Mouse (Mus musculus): ENCODE data around the gene Hnrnpa1. TPM values are rescaled to one million over a fixed set of nuclear protein-coding genes. Genes with fewer than 3 reads are reported as not detected.

Hnrnpa1 gene
- polyA plus RNA-seq, 1 experiment from 2014 or later, result 635 TPM

GRCm38 (mm10) chr15:103279750-103280149 lies 39.5 kb downstream of the Hnrnpa1 start:
- no peaks in the 10 kb centered on the region for H3K27me3 ChIP-seq (ENCODE audit: control insufficient read depth, insufficient read depth, low read length)
- no peaks in the 10 kb centered on the region for H3K36me3 ChIP-seq (ENCODE audit: control insufficient read depth, insufficient read depth, low read length)
- H3K4me1 ChIP-seq (ENCODE audit: control insufficient read depth, insufficient read depth, low read length), result peaks cover 23% of the 10 kb centered on the region
- H3K4me2 ChIP-seq (ENCODE audit: low read depth, low read length), result no peak overlapping the region
- no peak overlapping the region for H3K9ac ChIP-seq (replicated peaks; ENCODE audit: low read depth, low read length)
- H3K4me3 ChIP-seq (ENCODE audit: low read depth, low read length), result no peak overlapping the region
- no peaks in the 10 kb centered on the region for H3K9me3 ChIP-seq (ENCODE audit: control insufficient read depth, low read length)
- ATAC-seq (ENCODE audit: low read depth), result no peak
- 59% methylated on average over 3 of the region's 3 CpGs for WGBS
- H3K27ac ChIP-seq (ENCODE audit: low read depth, low read length), result no peak overlapping the region

- Histone ChIP-seq H3K27ac (ENCODE audit: low read depth, low read length) (no peak overlapping the region), H3K4me1 (ENCODE audit: control insufficient read depth, insufficient read depth, low read length) (peaks cover 34% of the 10 kb centered on the region), H3K9ac (replicated peaks; ENCODE audit: low read depth, low read length) (no peak overlapping the region), H3K9me3 (ENCODE audit: control insufficient read depth, low read length) (no peaks in the 10 kb centered on the region), H3K36me3 (ENCODE audit: control insufficient read depth, insufficient read depth, low read length) (no peaks in the 10 kb centered on the region), H3K4me3 (ENCODE audit: low read depth, low read length) (no peak overlapping the region), H3K4me2 (ENCODE audit: low read depth, low read length) (no peak overlapping the region), H3K27me3 (ENCODE audit: control insufficient read depth, insufficient read depth, low read length) (no peaks in the 10 kb centered on the region)
- WGBS, result 67% methylated on average over 3 of the region's 3 CpGs
- no peak for ATAC-seq (ENCODE audit: low read depth)
These were observed 40.7 kb downstream of the Hnrnpa1 start for GRCm38 (mm10) chr15:103280817-103281464.

GRCm38 (mm10) chr15:103281465-103282205 lies 41.4 kb downstream of the Hnrnpa1 start:
- no peak overlapping the region for H3K27ac ChIP-seq (ENCODE audit: low read depth, low read length)
- no peak for ATAC-seq (ENCODE audit: low read depth)
- 93% methylated on average over 3 of the region's 3 CpGs for WGBS
- no peaks in the 10 kb centered on the region for H3K9me3 ChIP-seq (ENCODE audit: control insufficient read depth, low read length)
- no peaks in the 10 kb centered on the region for H3K27me3 ChIP-seq (ENCODE audit: control insufficient read depth, insufficient read depth, low read length)
- peaks cover 36% of the 10 kb centered on the region for H3K4me1 ChIP-seq (ENCODE audit: control insufficient read depth, insufficient read depth, low read length)
- H3K36me3 ChIP-seq (ENCODE audit: control insufficient read depth, insufficient read depth, low read length), result no peaks in the 10 kb centered on the region
- no peak overlapping the region for H3K4me3 ChIP-seq (ENCODE audit: low read depth, low read length)
- H3K4me2 ChIP-seq (ENCODE audit: low read depth, low read length), result no peak overlapping the region
- no peak overlapping the region for H3K9ac ChIP-seq (replicated peaks; ENCODE audit: low read depth, low read length)

- Histone ChIP-seq H3K27ac (ENCODE audit: low read depth, low read length) (no peak overlapping the region), H3K4me3 (ENCODE audit: low read depth, low read length) (no peak overlapping the region), H3K4me2 (ENCODE audit: low read depth, low read length) (no peak overlapping the region), H3K9ac (replicated peaks; ENCODE audit: low read depth, low read length) (no peak overlapping the region), H3K27me3 (ENCODE audit: control insufficient read depth, insufficient read depth, low read length) (no peaks in the 10 kb centered on the region), H3K9me3 (ENCODE audit: control insufficient read depth, low read length) (no peaks in the 10 kb centered on the region), H3K36me3 (ENCODE audit: control insufficient read depth, insufficient read depth, low read length) (no peaks in the 10 kb centered on the region), H3K4me1 (ENCODE audit: control insufficient read depth, insufficient read depth, low read length) (peaks cover 20% of the 10 kb centered on the region; the same call in 1 of the 2 replicates)
- WGBS, result 55% methylated on average over 3 of the region's 3 CpGs
- no peak for ATAC-seq (ENCODE audit: low read depth)
These were observed 43.8 kb downstream of the Hnrnpa1 start for GRCm38 (mm10) chr15:103284066-103284465.

- Histone ChIP-seq H3K27ac (ENCODE audit: low read depth, low read length) (no peak overlapping the region; the same call in 1 of the 2 replicates), H3K4me1 (ENCODE audit: control insufficient read depth, insufficient read depth, low read length) (peaks cover 26% of the 10 kb centered on the region; the same call in 1 of the 2 replicates), H3K36me3 (ENCODE audit: control insufficient read depth, insufficient read depth, low read length) (no peaks in the 10 kb centered on the region), H3K4me3 (ENCODE audit: low read depth, low read length) (no peak overlapping the region), H3K9ac (replicated peaks; ENCODE audit: low read depth, low read length) (no peak overlapping the region), H3K27me3 (ENCODE audit: control insufficient read depth, insufficient read depth, low read length) (no peaks in the 10 kb centered on the region), H3K4me2 (ENCODE audit: low read depth, low read length) (no peak overlapping the region), H3K9me3 (ENCODE audit: control insufficient read depth, low read length) (no peaks in the 10 kb centered on the region)
- 34% methylated on average over 2 of the region's 2 CpGs for WGBS
- no peak for ATAC-seq (ENCODE audit: low read depth)
These were observed 44.4 kb downstream of the Hnrnpa1 start for GRCm38 (mm10) chr15:103284647-103285046.

- 59% methylated on average over 1 of the region's 1 CpGs for WGBS
- H3K9ac ChIP-seq (replicated peaks; ENCODE audit: low read depth, low read length), result no peak overlapping the region
- H3K9me3 ChIP-seq (ENCODE audit: control insufficient read depth, low read length), result no peaks in the 10 kb centered on the region
- no peak for ATAC-seq (ENCODE audit: low read depth)
- H3K4me2 ChIP-seq (ENCODE audit: low read depth, low read length), result no peak overlapping the region
- H3K4me3 ChIP-seq (ENCODE audit: low read depth, low read length), result no peak overlapping the region
- peak overlapping the region; percentile 70 for H3K27ac ChIP-seq (ENCODE audit: low read depth, low read length)
- no peaks in the 10 kb centered on the region for H3K36me3 ChIP-seq (ENCODE audit: control insufficient read depth, insufficient read depth, low read length)
- H3K4me1 ChIP-seq (ENCODE audit: control insufficient read depth, insufficient read depth, low read length), result peaks cover 36% of the 10 kb centered on the region
- H3K27me3 ChIP-seq (ENCODE audit: control insufficient read depth, insufficient read depth, low read length), result no peaks in the 10 kb centered on the region
These were observed 45.7 kb downstream of the Hnrnpa1 start for GRCm38 (mm10) chr15:103285778-103286417.

GRCm38 (mm10) chr15:103289600-103289999 lies 49.4 kb downstream of the Hnrnpa1 start:
- Histone ChIP-seq H3K4me3 (ENCODE audit: low read depth, low read length) (no peak overlapping the region), H3K4me2 (ENCODE audit: low read depth, low read length) (no peak overlapping the region), H3K9ac (replicated peaks; ENCODE audit: low read depth, low read length) (no peak overlapping the region), H3K4me1 (ENCODE audit: control insufficient read depth, insufficient read depth, low read length) (peaks cover 40% of the 10 kb centered on the region), H3K27me3 (ENCODE audit: control insufficient read depth, insufficient read depth, low read length) (no peaks in the 10 kb centered on the region), H3K9me3 (ENCODE audit: control insufficient read depth, low read length) (no peaks in the 10 kb centered on the region), H3K36me3 (ENCODE audit: control insufficient read depth, insufficient read depth, low read length) (no peaks in the 10 kb centered on the region), H3K27ac (ENCODE audit: low read depth, low read length) (peak overlapping the region; percentile 71; the same call in 1 of the 2 replicates)
- peak; percentile 25; the same call in 1 of the 2 replicates for ATAC-seq (ENCODE audit: low read depth)
- 13% methylated on average over 5 of the region's 5 CpGs for WGBS

- no peak overlapping the region for H3K9ac ChIP-seq (replicated peaks; ENCODE audit: low read depth, low read length)
- H3K27ac ChIP-seq (ENCODE audit: low read depth, low read length), result peak overlapping the region; percentile 50
- ATAC-seq (ENCODE audit: low read depth), result peak; percentile 52; the same call in 1 of the 2 replicates
These were observed 50.2 kb downstream of the Hnrnpa1 start for GRCm38 (mm10) chr15:103290417-103290816.

GRCm38 (mm10) chr15:103290843-103291242 lies 50.6 kb downstream of the Hnrnpa1 start:
- Histone ChIP-seq H3K4me1 (ENCODE audit: control insufficient read depth, insufficient read depth, low read length) (peaks cover 36% of the 10 kb centered on the region), H3K4me2 (ENCODE audit: low read depth, low read length) (no peak overlapping the region), H3K9ac (replicated peaks; ENCODE audit: low read depth, low read length) (no peak overlapping the region), H3K27me3 (ENCODE audit: control insufficient read depth, insufficient read depth, low read length) (no peaks in the 10 kb centered on the region), H3K9me3 (ENCODE audit: control insufficient read depth, low read length) (no peaks in the 10 kb centered on the region), H3K27ac (ENCODE audit: low read depth, low read length) (peak overlapping the region; percentile 50), H3K36me3 (ENCODE audit: control insufficient read depth, insufficient read depth, low read length) (no peaks in the 10 kb centered on the region), H3K4me3 (ENCODE audit: low read depth, low read length) (no peak overlapping the region)
- WGBS, result 59% methylated on average over 9 of the region's 9 CpGs
- ATAC-seq (ENCODE audit: low read depth), result peak; percentile 73

More at GRCm38 (mm10) chr15:103290417-103290816, 50.2 kb downstream of the Hnrnpa1 start:
- Histone ChIP-seq H3K9me3 (ENCODE audit: control insufficient read depth, low read length) (no peaks in the 10 kb centered on the region), H3K36me3 (ENCODE audit: control insufficient read depth, insufficient read depth, low read length) (no peaks in the 10 kb centered on the region), H3K4me1 (ENCODE audit: control insufficient read depth, insufficient read depth, low read length) (peaks cover 36% of the 10 kb centered on the region), H3K27me3 (ENCODE audit: control insufficient read depth, insufficient read depth, low read length) (no peaks in the 10 kb centered on the region), H3K4me2 (ENCODE audit: low read depth, low read length) (no peak overlapping the region), H3K4me3 (ENCODE audit: low read depth, low read length) (no peak overlapping the region)
- 47% methylated on average over 6 of the region's 6 CpGs for WGBS
